Mouse (Mus musculus): ENCODE measurements at regions not wholly inside any gene's neighbourhood (a gene's known extent, or its start where the extent isn't known, plus 50 kb on each side); places are given as distances from the start of the nearest gene placed in this dataset.
A peak's percentile ranks its signal among the peaks of the same experiment; 100 is the strongest.

GRCm38 (mm10) chr2:30716580-30717565, 86.6 kb downstream of the 1700001O22Rik start:
- 4% methylated on average over 24 of the region's 24 CpGs for WGBS (ENCODE audit: insufficient replicate concordance)
- ATAC-seq (ENCODE audit: low read depth) (no peak), DNase-seq (no peak)
- no peaks in the 10 kb centered on the region for H3K36me3 ChIP-seq
- H3K27ac ChIP-seq = peak overlapping the region; percentile 56
- H3K27me3 ChIP-seq = peaks cover 71% of the 10 kb centered on the region
- peak overlapping the region; percentile 36; the same call in 1 of the 2 replicates for H3K9ac ChIP-seq
- no peak overlapping the region for H3K4me3 ChIP-seq (replicated peaks)
- peak overlapping the region; percentile 39 for H3K4me2 ChIP-seq
- H3K4me1 ChIP-seq (replicated peaks) = peaks cover 77% of the 10 kb centered on the region
- H3K9me3 ChIP-seq (replicated peaks) = no peaks in the 10 kb centered on the region

DNA sequence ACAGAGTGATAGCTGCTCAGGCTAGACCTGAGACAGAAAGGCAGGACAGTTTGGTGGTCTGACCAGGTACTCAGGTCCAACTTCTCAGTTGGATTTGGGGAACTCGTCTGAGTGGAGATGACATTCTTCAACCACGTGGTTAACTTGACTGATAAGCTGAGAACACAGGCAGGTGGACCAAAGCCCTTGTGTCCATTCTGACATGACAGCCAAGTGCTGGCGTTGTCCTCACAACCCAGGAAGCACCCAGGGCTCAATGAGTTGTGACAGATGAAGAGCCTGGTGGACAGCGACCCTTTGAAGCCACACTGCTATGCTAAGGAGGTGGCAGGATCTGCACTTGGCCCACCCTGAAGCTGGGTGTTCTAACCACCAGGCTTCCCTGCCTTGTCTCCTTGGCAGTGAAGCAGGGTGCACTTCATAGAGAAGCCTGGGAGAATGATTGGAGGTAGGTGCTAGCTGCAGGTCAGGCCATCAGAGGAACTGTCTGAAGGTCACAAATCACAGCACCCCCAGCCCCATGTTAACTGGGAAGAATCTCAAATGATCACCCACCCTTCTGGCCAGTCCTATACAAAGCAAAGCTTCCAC, 87.6 kb downstream of the 1700001O22Rik start:
- no peak overlapping the region for H3K4me2 ChIP-seq
- peaks cover 81% of the 10 kb centered on the region for H3K27me3 ChIP-seq
- no peaks in the 10 kb centered on the region for H3K9me3 ChIP-seq (replicated peaks)
- H3K9ac ChIP-seq = no peak overlapping the region
- WGBS (ENCODE audit: insufficient replicate concordance) = 27% methylated on average over 4 of the region's 4 CpGs
- no peak for ATAC-seq (ENCODE audit: low read depth)
- peak overlapping the region; percentile 56 for H3K27ac ChIP-seq
- H3K4me1 ChIP-seq (replicated peaks) = peaks cover 73% of the 10 kb centered on the region
- DNase-seq = no peak
- no peaks in the 10 kb centered on the region for H3K36me3 ChIP-seq
- no peak overlapping the region for H3K4me3 ChIP-seq (replicated peaks)

DNA sequence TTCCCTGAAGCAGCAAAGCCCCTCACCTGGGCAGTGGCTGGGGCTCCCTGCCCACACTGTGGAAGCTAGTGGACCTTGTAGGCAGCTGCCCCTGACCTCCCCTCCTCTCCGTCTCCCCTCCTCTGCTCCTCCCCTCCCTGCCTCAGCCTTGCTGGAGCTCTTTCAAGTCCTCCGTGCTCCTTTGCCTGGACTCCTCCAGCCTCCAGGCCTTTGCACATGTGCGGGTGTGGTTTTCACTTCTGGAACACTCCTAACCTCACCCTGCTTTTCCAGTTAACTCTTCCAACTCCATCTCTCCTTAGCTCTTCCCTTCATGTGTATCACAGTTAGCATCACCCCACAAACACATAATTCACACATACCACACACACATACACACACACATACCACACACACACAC, 89.9 kb downstream of the 1700001O22Rik start:
- H3K27ac ChIP-seq = no peak overlapping the region
- 34% methylated on average over 3 of the region's 3 CpGs for WGBS (ENCODE audit: insufficient replicate concordance)
- H3K36me3 ChIP-seq = no peaks in the 10 kb centered on the region
- H3K4me1 ChIP-seq (replicated peaks) = peaks cover 55% of the 10 kb centered on the region
- H3K9ac ChIP-seq = no peak overlapping the region
- no peak overlapping the region for H3K4me2 ChIP-seq
- no peak overlapping the region for H3K4me3 ChIP-seq (replicated peaks)
- no peaks in the 10 kb centered on the region for H3K9me3 ChIP-seq (replicated peaks)
- H3K27me3 ChIP-seq = peaks cover 94% of the 10 kb centered on the region
- DNase-seq (no peak), ATAC-seq (ENCODE audit: low read depth) (no peak)

DNA sequence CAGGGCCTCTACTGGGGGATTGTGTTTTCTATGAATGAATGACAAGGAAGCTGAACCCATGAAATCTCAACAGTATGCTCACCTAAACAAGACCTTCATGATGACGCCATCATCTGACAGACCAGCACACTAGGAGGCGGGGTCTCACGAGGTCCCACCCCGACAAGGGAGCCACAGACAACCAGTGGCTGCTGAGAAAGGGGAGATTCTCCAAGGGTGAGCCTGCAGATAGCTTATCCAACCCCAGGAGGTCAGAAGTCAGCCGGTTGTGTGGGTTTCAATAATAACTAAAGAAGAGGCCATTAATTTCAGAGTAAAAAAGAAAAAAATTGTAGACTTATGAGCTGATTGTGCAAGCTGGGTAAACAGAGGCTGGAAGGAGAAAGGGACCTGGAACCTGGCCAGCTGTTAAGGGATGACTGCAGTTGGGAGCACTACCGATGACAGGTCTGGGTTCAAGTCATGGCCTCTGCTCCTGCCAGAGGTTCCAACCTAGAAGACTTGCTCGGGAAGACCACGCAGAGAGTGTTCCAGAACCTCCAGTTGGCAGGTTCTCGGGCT, 90.5 kb downstream of the 1700001O22Rik start:
- no peak for ATAC-seq (ENCODE audit: low read depth)
- DNase-seq = no peak
- Histone ChIP-seq H3K4me1 (replicated peaks) (peaks cover 54% of the 10 kb centered on the region), H3K36me3 (no peaks in the 10 kb centered on the region), H3K9me3 (replicated peaks) (no peaks in the 10 kb centered on the region), H3K27ac (no peak overlapping the region), H3K27me3 (peaks cover 94% of the 10 kb centered on the region), H3K4me3 (replicated peaks) (no peak overlapping the region), H3K4me2 (no peak overlapping the region), H3K9ac (no peak overlapping the region)
- 41% methylated on average over 9 of the region's 9 CpGs for WGBS (ENCODE audit: insufficient replicate concordance)

GRCm38 (mm10) chr2:30711853-30712498, 91.5 kb downstream of the 1700001O22Rik start:
- Histone ChIP-seq H3K4me1 (replicated peaks) (peaks cover 52% of the 10 kb centered on the region), H3K9me3 (replicated peaks) (no peaks in the 10 kb centered on the region), H3K4me2 (peak overlapping the region; percentile 68), H3K27ac (peak overlapping the region; percentile 20), H3K27me3 (peaks cover 94% of the 10 kb centered on the region), H3K36me3 (no peaks in the 10 kb centered on the region), H3K4me3 (replicated peaks) (peak overlapping the region; percentile 55), H3K9ac (peak overlapping the region; percentile 60)
- no peak for DNase-seq
- 2% methylated on average over 63 of the region's 63 CpGs for WGBS (ENCODE audit: insufficient replicate concordance)
- no peak; the same call in 1 of the 2 replicates for ATAC-seq (ENCODE audit: low read depth)

DNA sequence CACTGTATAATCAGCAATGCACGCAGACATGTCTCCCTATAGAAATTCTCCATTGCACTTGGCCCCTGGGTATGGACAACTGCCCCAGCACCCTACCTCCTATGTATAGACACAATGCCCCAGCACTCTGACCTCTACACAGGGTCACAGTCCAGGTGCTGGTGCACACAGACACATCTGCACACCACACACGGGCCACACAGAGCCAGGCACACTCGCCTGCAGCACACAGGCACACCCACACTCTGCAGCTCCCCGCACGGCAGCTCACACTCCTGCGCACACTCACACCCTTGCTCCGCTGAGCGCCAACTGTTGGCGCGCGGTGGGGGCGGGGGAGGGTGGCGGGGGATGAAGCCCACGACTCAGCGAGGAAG, 92.0 kb downstream of the 1700001O22Rik start:
- Histone ChIP-seq H3K4me3 (replicated peaks) (peak overlapping the region; percentile 55), H3K36me3 (no peaks in the 10 kb centered on the region), H3K9ac (peak overlapping the region; percentile 60; the same call in 1 of the 2 replicates), H3K4me2 (peak overlapping the region; percentile 68), H3K27ac (no peak overlapping the region), H3K27me3 (peaks cover 92% of the 10 kb centered on the region), H3K4me1 (replicated peaks) (peaks cover 49% of the 10 kb centered on the region), H3K9me3 (replicated peaks) (no peaks in the 10 kb centered on the region)
- 8% methylated on average over 14 of the region's 15 CpGs for WGBS (ENCODE audit: insufficient replicate concordance)
- no peak for DNase-seq
- ATAC-seq (ENCODE audit: low read depth) = peak; percentile 22; the same call in 1 of the 2 replicates

DNA sequence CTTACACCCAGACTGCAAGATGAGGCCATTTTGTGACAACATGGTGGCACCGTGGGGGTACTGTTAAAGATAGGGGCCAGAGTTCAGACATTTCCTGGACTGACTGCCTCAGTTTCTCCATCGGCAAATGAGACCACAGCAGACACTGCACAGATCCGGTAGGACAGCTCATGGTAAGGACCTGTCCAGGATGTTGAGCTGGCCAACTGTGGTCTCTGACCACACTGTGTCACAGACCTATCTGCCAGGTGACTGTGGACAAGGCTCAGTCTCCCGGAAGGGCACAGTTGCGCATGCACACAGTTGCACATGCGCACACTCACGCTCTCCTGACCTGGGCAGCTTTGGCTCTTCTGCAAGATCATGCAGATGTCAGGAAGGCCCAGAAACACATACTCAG, 92.6 kb downstream of the 1700001O22Rik start:
- 75% methylated on average over 7 of the region's 7 CpGs for WGBS (ENCODE audit: insufficient replicate concordance)
- Histone ChIP-seq H3K36me3 (no peaks in the 10 kb centered on the region), H3K4me3 (replicated peaks) (0 out of 2 replicates have a peak overlapping the region, but pooled peaks have one; percentile 55), H3K4me1 (replicated peaks) (peaks cover 44% of the 10 kb centered on the region), H3K9ac (no peak overlapping the region), H3K27ac (no peak overlapping the region), H3K9me3 (replicated peaks) (no peaks in the 10 kb centered on the region), H3K4me2 (no peak overlapping the region), H3K27me3 (peaks cover 92% of the 10 kb centered on the region)
- DNase-seq (no peak), ATAC-seq (ENCODE audit: low read depth) (no peak)

- H3K27me3 ChIP-seq = peaks cover 83% of the 10 kb centered on the region
- no peak overlapping the region for H3K9ac ChIP-seq
- H3K4me3 ChIP-seq (replicated peaks) = no peak overlapping the region
- no peaks in the 10 kb centered on the region for H3K9me3 ChIP-seq (replicated peaks)
- H3K4me1 ChIP-seq (replicated peaks) = peaks cover 40% of the 10 kb centered on the region
- H3K27ac ChIP-seq = peak overlapping the region; percentile 73; the same call in 1 of the 2 replicates
- H3K4me2 ChIP-seq = no peak overlapping the region
- ATAC-seq (ENCODE audit: low read depth) (no peak), DNase-seq (no peak)
- WGBS (ENCODE audit: insufficient replicate concordance) = 54% methylated on average over 3 of the region's 3 CpGs
- no peaks in the 10 kb centered on the region for H3K36me3 ChIP-seq
These were observed 94.0 kb downstream of the 1700001O22Rik start for GRCm38 (mm10) chr2:30709386-30709884.

- DNase-seq (no peak), ATAC-seq (ENCODE audit: low read depth) (no peak)
- H3K9me3 ChIP-seq (replicated peaks) = no peaks in the 10 kb centered on the region
- H3K4me3 ChIP-seq (replicated peaks) = no peak overlapping the region
- peaks cover 77% of the 10 kb centered on the region for H3K27me3 ChIP-seq
- no peak overlapping the region for H3K4me2 ChIP-seq
- 65% methylated on average over 4 of the region's 4 CpGs for WGBS (ENCODE audit: insufficient replicate concordance)
- no peak overlapping the region for H3K9ac ChIP-seq
- H3K27ac ChIP-seq = peak overlapping the region; percentile 73
- no peaks in the 10 kb centered on the region for H3K36me3 ChIP-seq
- H3K4me1 ChIP-seq (replicated peaks) = peaks cover 40% of the 10 kb centered on the region
These were observed 94.6 kb downstream of the 1700001O22Rik start for GRCm38 (mm10) chr2:30708762-30709385.

DNA sequence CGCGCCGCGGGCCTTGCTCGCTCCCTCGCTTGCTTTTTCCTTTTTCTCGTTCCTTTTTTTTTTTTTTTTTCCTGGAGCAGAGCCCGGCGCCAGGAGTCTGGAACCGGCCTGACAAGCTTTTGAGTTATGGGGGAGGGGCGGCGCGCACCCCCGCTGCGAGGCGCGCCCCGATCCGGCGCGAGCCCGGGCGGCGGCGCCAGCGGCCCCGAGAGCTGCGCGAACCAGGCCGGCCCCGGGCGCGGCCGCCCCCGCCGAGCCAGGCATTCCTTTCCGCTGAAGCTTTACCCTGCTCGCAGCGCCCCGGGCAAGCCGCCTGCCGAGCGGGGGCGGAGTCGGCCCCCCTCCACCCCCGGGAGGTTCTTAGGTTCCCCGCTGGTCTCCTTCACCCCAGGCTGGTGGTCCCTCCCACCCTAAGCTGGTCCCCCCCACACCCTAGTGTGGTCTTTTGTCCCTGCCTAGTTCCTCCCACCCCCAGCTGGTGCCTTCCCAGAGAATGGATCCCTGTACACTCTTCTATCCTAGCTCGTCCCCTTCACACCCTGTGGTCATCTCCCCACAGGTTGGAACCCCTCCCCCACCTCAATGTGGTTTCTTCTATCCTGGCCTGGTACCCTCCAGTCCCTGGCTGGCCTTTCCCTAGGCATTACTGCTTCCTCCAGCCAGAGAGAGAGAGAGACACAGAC, 95.3 kb downstream of the 1700001O22Rik start:
- no peak for DNase-seq
- Histone ChIP-seq H3K4me3 (replicated peaks) (peak overlapping the region; percentile 42), H3K9me3 (replicated peaks) (no peaks in the 10 kb centered on the region), H3K36me3 (no peaks in the 10 kb centered on the region), H3K4me1 (replicated peaks) (peaks cover 36% of the 10 kb centered on the region), H3K27ac (peak overlapping the region; percentile 73), H3K4me2 (peak overlapping the region; percentile 70), H3K9ac (peak overlapping the region; percentile 58), H3K27me3 (peaks cover 70% of the 10 kb centered on the region)
- ATAC-seq (ENCODE audit: low read depth) = no peak
- WGBS (ENCODE audit: insufficient replicate concordance) = 1% methylated on average over 41 of the region's 48 CpGs
